Mouse (Mus musculus) gastrocnemius, postnatal 25 days (tissue): ENCODE measurements at regions not wholly inside any gene's neighbourhood (a gene's known extent, or its start where the extent isn't known, plus 50 kb on each side); places are given as distances from the start of the nearest gene placed in this dataset.

Experiments
- DNase-seq: peaks from one replicate; pipeline ENCODE4 v3.0.0; 2022

DNA sequence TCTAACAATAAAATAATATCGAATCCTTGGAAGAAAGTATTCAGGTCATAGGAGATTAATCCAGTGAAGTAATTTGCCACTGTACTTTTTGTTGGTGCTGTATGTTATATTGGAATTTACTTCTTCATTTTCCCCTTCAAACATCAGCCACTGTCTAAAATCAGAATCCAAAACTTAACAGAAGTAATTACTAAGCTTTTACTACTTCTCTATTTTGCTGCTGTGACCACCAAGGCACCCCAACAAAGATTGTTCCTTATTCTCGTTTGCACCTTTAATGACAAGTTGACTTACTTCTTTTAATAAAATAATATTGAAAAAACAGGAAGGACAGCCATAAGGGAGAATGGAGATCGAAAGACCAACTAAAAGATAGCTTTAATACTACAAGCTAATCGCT lies 1130.1 kb upstream of the Cited2 start:
- no peak for DNase-seq

DNA sequence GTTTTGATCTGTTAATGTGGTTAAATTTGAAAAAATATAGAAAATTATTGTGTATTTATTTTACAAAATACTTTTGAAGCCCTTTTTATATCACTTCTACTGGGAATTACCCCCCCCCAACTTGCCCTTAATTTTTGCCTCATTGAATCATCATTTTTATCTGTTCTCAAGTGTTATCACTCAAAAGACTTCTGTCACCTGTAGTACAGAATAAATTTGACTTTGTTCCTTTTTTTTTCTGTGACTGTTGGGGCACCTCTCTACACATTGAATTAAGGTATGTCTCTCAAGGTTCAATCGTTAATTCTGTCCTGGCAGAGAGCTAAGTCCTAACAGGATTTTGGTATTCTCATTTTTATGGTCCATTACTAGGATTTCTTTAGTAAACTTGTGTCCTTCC lies 1123.0 kb upstream of the Cited2 start:
- no peak for DNase-seq

DNA sequence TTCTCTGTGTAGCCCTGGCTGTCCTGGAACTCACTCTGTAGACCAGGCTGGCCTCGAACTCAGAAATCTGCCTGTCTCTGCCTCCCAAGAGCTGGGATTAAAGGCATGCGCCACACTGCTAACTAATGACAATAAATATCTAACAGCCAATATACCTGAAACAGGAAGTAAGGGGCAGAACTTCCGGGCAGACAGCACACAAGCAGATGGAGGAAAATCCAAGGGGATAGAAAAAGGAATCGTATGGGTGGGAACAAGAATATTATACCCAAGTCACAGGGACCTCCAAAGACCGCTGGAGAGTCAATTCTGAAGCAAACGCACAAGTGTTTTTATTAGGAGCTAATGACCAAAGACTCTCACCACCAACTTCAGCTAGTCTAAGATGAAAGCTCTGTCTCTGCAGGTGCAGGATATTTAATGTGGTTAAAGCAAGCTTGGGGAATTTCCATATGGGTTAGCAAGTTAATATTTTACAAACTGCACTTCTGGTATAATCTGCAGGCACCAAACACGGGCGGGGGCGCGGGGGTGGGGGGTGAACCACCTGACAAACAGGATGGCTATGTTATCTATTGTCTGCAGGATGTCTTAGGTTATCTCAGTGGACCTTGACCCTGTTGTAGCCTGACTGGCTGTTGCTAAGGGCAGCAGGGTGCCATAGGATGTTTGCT lies 1122.3 kb upstream of the Cited2 start:
- DNase-seq, result no peak

DNA sequence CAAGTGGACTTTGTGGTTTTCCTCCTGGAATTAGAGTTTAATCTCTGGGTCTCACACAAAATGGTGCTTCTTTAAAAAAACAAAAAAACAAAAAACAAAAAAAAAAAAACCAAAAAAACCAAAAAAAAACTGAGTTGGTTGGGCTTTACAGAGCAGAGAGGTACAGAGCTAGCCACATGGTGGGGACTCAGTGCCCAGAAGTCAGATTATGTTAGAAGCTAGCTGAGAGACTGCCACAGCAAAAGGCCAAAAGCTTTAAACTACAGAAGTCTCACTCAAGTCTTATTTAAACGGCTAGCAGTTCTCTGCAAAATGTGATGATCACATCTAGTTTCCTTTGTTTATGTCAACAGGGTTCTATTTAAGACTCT lies 1121.8 kb upstream of the Cited2 start:
- no peak for DNase-seq

DNA sequence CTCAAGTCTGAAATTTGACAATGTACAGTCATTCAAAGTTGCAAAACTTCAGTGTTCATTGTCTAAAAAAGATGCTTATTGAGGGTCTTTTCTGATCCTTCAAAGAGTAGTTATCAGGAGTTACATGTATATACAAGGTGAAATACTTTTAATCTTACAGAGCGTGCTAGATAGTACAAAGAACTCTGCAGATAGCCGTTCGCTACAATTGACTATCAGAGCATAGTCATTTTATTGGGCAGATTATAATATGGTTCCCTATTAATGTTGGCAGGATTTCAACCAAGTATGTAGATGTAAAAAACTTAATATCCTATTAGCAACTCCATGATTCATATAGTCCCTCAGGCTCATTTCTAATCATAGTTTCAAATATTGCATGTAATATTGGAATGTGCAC lies 1114.7 kb upstream of the Cited2 start:
- DNase-seq, result no peak

DNA sequence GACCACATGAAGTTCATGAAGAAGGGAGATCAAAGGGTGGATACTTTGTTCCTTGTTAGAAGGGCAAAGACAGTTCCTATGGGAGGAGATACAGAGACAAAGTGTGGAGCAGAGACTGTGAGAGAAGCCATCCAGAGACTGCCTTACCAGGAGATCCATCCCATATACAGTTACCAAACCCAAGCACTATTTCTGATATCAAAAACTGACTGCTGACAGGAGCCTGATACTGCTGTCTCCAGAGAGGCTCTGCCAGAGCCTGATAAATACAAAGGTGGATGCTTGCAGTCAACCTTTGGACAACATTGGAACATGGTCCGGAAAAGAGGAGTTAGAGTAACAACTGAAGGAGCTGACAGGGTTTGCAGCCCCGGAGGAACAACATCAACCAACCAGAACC lies 1104.3 kb upstream of the Cited2 start:
- DNase-seq, result no peak

DNA sequence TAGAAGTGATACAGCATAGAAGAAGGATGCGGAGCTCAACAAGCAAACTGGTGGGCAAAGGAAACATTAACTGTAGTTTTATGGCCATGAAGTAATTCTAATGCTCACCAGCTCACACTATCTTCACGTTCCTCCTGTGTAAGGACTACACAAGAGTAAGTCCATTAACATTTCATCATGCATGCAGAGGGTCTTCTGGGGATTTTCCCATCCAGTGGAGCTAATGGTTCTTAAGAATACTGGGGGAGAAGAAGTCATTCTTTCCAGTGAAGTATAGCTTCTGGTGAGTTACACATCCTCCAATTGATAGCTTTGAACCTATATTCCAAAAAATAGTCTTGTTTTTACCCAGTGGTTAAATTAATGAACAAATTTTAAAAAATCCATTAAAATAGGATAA lies 1103.4 kb upstream of the Cited2 start:
- no peak for DNase-seq

DNA sequence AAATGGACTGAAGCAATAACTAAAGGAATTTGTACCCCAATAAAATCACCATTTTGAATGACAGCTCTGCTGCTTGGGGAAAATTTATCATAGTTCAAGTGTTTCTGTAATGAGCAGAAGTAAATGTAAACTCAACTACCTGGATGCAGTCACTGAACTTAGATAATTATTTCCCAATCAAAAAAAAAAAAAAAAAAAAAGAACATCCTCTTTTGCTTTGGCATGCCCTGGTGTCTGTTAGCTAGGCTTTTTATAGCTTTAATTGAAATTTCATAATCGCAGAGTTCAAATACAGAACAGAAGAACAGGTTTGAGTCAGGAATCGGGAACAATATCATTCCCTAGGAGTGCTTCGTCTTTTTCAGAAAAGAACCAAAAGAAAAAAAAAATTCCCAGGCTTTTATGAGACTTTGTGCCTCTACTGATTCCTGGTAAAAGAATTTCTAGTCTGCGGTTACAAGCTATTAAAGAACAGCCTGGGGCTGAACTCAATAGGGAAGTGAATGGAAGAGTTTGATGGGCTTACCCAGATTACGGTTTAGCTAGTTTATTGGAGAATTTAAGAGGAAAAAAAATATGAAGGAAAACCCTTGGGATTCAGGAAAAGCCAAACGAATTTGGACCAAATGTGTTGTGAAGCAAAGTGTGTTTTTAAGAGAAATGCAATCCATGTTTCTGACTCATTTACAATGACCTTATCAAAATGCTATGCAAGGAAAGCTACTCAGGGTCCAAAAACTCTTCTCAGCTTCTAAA lies 1102.0 kb upstream of the Cited2 start:
- DNase-seq, result no peak

DNA sequence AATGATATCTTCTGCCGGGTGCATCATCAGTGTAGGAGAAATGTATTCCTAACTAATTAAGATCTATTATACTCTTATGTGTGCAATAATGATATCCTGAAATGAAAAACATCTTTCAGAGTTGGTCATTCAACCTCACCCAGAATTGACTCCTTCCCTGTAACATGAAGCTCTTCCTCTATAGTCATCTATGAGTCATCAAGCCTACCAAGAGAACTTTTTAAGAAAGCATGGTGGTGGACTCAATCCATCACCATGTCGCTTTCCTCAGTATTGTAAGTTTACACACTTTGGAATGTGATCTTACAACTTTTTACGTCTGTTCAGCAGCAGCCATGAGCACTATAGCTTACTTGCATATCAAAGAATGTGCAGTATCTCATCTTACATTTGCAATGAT lies 1100.2 kb upstream of the Cited2 start:
- no peak for DNase-seq

DNA sequence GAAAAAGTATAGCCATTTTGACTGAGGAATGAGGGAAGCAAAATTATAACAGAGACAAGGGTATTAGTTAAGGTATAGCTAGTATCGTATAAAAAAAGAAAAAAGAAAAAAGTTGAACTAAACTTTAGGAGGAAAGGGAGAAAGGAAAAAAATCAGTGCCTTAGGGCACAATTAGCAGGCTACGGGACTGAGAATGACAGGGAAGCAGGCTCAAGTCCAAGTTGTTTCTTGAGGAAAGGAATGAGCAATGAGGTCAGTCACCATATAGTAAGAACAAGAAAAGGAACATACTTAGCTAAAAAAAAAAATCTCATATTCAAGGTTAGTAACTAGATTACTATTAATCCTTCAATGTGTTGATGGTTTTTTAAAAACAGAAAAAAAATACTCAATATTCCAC lies 1089.8 kb upstream of the Cited2 start:
- no peak for DNase-seq

DNA sequence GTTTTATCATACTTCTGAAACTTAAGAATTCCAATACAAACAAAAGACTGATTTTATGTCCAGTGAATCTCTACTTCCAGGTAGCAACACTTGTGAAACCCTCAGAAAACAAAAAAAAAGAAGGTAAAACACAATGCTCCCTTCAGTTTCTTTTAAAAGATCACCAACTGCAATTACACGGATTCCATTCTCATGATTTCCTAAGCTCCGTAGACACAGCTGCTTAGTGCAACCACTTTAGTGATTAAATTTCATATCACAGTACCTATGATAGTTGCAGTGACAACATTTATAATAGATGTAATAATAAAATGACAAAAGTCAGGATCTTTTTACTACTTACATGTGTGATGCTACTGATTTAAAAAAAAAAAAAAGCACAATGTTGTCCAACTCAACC lies 1087.6 kb upstream of the Cited2 start:
- DNase-seq, result no peak

DNA sequence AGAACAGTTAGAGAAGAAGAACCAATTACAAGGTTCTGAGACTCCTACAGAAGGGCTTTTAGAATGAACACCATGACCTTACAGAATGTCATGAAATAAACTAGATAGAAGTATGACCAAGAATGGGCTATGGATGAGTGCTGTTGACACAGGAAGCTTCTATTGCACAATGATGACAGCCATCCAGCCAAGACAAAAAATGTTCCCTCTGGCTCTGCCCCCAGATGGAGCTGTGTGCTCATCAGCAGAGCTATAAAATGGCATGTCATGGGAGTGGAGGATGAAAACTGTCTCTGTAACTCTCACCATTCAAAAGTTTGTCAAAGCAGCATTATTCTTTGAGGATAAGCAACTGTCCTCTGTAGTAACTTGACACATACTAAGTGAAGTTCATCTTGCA lies 1086.0 kb upstream of the Cited2 start:
- DNase-seq, result peak; percentile 46

DNA sequence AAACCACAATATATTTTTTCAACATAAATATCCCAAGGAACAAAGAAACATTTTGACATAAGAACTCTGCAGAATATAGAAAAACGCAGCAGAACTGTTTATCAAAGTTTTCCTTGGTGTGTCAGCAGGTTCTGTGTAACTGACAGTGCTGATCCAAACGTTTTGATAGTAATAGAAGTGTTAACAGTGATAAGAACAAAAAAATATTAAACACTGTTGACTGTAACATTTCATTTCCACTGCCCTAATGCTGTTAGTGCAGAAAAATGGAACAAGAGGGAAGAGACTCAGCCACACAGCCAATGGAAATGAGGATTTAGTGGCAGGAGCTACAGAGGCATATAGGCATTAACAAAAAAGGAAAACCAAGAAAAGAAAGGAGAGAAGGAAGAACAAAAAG lies 1084.9 kb upstream of the Cited2 start:
- DNase-seq, result no peak

DNA sequence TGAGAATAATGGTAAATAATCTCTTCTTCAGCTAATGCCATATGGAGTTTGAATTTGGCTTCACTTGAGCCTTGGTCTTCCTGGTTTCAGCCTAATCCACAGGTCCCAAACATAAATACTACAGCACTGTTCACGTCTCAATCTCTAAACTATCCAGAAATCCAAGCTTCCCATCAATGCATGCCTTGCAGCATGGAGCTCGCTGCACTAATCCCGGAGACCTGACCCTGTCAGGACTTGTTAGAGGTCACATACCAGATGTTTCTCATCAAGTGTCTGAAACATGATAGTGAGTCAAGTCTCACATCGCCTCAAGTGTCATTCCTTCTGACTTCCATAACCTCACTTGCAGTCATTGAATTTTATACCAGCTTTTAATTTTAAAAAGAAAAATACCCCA lies 1082.9 kb upstream of the Cited2 start:
- DNase-seq, result no peak

DNA sequence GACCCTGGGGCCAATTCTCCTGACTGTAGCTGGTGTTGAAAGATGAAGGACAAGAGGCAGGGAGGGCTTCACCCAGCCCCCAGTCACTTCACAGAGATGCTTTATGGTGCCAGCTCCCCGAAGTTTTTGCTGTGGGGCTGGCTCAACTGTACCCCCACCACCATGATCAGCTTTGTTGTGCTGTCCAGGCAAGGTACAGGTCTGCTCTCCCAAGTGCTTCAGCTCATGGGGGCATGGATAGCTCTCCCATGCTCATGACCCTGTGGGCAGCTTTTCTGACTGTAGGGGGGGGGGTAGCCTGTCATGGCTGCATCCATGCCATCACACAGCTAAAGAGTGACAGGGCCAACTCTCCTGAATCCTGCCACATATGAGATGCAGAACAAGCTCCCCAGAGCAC lies 1072.9 kb upstream of the Cited2 start:
- DNase-seq, result no peak

DNA sequence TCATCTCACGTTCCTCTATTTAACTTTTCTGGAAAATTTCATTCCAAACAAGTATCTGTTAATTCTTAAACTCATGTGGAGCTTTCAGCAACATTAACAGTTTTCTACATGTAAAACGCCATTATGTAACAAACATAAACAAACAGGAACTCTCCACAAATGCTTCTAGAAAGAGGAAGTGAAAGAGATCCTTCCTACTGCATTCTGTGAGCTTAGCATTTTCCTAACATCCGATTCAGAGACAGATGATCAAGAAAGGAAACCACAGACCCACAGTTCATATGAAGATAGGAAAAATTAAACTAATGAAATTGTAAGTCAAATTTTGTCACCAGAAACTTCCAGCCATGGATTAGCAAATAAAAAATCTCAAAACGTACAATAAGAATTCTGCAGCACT lies 1070.6 kb upstream of the Cited2 start:
- no peak for DNase-seq

DNA sequence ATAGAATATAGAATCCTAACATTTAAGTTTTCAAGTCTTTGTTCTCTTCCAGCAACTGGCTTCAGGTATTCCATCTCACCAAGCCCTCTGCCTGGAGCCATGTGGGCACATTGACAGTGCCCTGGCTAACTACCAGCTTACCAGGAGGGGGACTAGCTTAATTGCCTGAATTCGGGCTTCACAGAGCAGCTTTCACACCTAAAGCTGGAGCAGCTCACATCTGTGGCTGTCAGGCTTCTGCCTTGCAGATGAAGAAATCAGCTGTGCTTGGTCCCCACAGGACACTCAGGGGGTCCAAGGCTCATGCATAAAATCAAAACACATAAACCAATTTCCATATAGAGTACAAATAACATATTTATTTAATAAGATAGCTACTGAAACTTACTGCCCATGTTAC lies 1058.5 kb upstream of the Cited2 start:
- DNase-seq, result no peak

DNA sequence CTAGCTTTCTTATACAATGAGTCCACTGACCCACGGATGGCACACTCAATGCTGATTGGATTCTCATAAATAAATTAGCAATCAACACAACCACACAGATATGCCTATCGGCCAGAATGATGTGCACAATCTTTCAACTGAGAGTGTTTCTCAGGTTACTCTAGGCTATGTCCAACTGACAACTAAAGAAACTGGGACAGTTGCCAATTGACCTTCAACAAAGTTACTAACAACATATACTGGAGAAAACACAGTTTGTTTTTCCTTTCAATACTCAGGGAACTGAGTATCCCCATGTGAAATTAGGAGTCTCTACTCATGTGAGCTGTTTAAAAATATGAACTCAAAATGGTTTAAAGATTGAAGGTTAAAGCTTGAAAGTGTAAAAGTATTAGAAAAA lies 1052.7 kb upstream of the Cited2 start:
- DNase-seq, result no peak

DNA sequence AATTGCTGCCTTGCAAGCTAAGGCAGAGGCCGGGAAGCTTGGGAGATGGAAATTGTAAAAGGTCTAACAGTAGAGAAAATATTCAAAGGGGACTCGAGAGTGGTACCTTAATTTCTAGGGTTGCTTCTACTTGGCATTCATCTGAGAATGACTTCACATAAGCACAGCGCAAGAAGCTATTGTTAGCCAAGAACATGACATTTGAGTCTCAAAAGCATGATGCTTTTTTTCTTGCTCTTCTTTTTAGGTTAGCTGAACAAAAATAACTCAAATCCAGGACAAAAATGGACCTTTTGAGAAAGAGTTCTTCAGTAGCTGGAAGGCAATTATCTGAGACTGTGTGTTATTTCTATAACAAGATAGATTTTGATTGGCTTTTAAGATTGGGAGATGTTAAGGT lies 1042.0 kb upstream of the Cited2 start:
- no peak for DNase-seq

DNA sequence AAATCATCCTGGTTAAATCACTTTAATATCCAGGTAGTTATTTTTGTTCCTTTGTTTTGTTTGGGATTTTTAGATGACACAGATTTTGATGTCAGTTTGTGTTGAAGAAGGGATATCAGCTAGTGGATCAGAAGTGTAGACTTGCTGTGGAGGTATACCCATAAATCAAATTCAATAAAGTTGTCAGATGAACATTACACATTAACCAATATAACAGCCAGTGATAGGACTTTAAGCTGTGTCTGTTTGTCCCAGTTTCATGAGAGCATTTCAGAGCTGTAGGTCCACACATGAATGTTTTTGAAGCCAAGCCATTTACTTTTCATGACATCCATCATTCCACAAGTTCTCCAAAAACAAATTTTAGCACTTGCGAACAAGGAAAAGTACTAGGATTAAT lies 1037.7 kb upstream of the Cited2 start:
- DNase-seq, result no peak

DNA sequence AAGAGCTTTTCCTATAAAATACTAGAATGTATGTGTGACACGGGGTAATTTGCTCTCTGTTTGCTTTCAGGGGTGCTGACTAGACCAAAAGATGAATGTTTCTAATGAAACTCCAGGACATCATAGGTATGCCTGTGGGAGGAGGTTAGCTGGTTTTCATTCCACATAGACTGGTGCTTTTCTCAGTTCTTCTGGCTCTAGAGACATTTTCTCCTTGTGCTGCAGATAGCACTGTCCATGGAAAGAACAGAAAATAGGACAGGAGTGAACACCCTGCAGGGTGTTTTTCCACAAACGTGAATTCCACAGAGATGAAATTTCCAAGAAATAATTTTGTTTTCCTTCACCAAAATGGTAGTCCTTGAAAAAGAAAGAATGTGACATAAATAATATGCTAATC lies 1016.0 kb upstream of the Cited2 start:
- no peak for DNase-seq

DNA sequence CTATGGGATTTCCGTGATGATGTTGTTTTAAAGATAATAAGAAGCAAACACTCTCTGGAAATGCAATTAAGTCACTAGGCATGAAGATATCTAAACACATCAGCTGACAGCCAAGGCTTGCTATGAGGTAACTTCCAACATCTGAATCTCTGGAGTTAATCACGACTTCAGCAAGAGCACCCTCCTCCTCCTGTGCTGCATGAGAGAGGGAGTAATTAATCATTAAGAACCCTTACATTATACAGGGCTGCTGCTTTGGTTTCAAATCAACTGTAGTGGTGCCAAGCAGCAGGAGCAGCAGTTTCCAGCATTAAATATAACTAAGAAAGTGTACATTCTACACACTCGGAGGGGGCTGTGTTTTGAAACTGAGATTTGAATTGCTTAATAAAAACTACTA lies 1009.9 kb upstream of the Cited2 start:
- DNase-seq, result no peak

DNA sequence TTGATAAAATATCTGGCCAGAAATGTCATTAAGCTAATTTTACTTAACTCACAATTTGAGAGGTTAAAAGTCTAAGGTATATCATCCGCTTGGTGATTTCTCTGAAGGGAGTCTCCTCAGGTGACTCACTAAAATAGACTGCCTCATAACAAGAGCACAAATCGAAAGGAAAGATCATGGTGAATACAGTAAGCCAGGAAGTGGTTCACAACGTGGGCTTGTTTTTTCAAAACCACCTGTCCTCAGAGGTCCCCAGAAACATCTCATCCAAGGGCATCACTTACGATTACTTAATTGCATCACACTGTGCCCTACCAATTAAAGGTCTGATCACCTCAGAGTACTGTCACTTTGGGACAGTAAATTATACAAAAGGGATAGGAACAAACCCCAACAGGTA lies 1009.0 kb upstream of the Cited2 start:
- DNase-seq, result no peak

DNA sequence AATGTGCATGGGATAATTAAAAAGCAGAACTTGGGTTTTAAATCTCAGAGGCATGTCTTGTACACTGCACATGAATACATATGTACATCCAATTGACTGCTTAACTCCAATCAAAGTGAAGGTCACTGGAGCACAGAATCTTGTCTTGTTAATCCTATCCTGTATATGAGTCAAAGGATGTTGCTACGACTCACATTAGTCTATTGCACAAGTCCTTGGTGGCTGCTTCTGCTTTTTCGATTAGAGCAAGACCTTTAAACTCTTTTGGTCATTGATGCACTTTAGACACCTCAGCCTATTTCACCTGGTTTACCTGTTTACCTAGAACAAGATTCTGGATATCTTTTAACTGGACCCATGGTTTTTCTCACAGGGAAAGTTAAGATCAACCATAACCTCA lies 1008.5 kb upstream of the Cited2 start:
- no peak for DNase-seq

DNA sequence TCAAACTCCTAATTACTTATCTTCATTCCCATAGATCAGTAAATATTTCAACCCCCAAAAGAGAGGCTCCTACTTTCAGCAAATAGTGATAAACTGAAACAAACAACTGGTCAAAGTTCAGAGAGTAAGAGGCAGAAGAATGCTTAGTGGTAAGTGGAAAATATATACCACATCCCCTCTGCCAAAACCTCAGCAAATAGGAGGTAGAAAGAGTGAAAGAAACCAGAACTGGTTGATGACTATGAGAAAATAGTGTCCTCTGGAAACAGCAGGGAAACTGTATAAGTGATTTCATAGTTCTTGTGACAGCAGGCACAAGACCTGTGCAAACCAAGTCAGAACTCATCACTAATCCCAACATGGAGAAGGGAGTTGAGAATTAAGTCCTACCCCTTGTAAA lies 980.8 kb upstream of the Cited2 start:
- DNase-seq, result no peak
